Mouse (Mus musculus) embryo, embryonic 10 days (tissue): ENCODE data around the gene Angptl7.
A peak's percentile ranks its signal among the peaks of the same experiment; 100 is the strongest.

ENCODE experiments used
- DNase-seq: peaks from one replicate; pipeline ENCODE4 v3.0.0-alpha.2; 2015; ENCODE audit warnings: low spot score

Angptl7 gene

DNA sequence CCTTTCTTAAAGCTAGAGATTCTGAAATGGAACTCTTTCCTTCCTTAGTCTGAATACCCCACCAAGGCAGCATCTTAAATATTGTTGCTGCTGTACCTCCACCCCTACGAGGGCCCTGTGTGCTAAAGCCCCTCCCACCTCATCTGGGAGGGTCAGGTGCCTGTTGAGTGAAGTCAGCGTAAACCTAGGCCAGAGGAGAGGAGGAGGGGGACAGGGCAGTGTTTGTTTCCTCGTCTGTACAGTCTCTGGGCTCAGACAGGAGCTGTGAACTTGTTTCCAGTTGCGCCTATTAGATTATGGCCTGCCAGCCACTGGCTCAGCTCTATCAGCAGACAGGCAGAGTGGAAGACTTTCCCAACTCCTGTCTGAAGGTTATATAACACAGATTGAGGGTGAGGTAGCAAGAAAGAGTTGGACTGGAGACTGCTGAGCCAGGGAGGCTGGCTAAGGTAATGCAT, at the start of gene Angptl7:
Gene Angptl7, minus strand, starts transcription at position 51 of the 458 bp plus-strand sequence.
- no peak for DNase-seq

DNA sequence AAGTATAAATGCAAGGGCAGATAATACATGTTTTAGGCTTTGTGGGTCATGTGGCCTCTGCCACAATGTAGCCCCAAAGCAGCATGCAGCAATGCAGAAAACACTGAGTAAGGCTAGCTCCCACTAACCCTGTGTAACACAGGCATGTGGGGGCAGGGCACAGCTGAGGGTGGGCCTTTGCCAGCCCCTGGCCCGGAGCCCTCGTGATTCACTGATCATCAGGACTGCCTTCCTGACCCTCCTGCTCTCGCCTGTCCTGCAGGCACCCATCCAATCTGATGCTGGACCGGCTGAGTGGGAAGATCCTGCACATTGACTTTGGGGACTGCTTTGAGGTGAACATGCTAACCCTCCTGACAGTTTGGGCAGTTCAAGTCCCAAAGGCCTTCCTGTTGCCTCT, 48.8 kb upstream of the Angptl7 start:
- no peak for DNase-seq

DNA sequence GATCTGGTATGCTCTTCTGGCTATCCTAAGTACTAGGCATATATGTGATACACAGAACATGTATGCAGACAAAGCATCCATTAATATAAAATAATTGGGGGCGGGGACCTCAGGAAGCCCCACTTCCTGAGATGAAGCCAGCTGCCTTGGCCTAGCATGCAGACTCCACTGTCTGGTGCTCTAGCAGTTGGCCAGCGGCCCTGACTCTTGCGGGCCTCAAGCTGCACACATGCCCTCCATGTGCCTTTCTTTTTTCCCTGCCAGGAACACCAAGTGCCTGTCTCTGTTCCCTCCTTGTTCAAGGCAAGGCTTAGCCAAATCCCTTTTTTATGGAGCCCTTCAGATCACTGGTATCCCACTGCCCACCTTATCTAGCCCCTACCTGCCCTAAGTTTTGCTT, 35.6 kb upstream of the Angptl7 start:
- DNase-seq: no peak

DNA sequence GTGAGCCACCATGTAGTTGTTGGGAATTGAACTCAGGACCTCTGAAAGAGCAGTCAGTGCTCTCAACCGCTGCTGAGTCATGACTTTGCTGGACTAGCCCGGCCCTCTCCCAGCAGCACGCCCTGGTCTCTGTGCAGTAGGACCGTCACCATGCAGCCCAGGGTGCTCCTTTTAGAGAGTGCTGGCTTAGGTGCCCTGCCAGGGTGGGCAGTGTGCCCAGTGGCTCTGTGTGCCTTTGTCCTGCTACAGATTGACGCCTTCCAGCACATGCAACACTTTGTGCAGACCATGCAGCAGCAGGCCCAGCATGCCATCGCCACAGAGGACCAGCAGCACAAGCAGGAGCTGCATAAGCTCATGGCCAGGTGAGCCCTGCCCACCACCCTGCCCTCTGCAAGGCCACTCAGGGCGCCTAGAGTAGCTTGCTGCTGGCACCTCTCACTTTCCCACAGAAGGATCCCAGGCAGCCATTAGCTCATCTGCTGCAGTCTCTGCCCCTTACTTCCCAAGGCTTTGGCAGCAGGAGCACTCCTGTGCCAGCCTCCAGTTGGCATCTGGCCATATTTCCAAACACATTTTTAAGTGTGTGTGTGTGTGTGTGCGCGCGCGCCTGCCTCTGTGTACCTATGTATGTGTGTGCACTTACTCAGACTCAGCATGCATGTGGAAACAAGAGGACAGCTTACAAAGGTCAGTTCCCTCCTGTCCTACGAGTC, 33.5 kb upstream of the Angptl7 start:
- no peak for DNase-seq

DNA sequence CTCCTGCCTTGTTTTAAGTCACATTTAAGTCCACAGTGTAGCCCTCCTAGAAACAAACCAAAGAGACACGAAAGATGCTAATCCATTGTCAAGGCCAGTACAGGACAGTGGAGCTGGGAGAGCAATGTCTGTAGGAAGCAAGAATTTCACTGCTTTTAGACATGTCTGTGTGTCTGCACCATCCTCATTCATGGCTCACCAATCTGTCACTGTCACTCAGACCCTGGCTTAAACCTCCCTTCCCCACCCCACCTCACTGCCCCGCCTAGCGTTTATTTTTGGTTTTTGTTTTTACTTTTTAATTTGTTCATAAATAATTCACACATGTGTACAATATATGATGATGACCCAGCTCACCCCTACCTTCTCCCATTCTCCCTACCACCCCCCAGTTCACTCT, 32.3 kb upstream of the Angptl7 start:
- no peak for DNase-seq

DNA sequence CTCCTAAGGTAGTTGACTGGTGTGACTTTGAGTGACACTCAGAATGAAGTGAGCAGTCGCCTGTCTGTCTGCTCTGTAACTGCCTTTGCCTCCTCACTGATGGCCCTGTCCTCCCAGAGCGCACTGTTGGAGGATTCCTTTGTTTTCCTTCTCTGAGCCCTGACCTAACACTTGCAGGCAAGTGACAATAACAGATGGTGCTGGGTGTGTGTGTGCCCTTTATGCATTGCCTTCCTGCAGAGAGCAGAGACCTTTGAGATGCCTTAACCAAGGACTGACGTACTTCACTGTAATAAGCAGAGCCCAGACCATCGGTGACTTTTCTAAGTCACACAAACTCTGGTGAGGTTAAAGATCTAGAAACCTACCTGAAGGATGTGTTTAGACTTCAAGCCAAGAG, 31.1 kb upstream of the Angptl7 start:
- DNase-seq: peak; percentile 34

DNA sequence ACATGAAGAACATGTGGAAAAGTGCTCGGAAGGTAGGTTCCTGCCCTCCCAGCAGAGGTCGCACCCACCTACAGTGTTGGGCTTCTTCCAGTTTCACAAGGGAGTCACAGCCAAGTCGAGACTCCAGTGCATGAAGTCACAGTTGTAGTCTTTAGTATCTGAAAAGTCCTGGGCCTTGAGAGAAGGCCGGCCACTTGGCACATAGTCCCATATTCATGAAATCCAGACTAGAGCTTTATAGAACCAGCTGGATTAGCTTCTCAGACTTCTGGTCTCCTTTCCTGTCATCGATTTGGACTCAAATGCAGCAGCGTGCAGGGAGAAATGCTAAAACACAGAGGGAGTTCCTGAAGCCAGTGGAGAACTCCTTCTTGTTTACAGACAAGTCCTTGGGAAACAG, 30.5 kb upstream of the Angptl7 start:
- no peak for DNase-seq

DNA sequence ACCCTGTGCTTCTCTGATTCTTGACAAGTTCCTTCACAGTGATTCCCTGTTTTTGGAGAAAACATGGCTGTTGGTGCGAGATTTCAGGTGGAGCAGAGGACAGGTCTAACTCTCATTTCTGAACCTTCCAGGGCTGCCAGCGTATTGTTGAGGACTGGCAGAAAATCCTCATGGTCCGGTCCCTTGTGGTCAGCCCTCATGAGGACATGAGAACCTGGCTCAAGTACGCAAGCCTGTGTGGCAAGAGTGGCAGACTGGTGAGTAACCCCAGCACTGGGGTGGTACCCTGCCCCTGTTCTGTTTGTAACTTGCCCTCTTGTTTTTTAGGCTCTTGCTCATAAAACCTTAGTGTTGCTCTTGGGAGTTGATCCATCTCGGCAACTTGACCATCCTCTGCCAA, 30.1 kb upstream of the Angptl7 start:
- DNase-seq: no peak

DNA sequence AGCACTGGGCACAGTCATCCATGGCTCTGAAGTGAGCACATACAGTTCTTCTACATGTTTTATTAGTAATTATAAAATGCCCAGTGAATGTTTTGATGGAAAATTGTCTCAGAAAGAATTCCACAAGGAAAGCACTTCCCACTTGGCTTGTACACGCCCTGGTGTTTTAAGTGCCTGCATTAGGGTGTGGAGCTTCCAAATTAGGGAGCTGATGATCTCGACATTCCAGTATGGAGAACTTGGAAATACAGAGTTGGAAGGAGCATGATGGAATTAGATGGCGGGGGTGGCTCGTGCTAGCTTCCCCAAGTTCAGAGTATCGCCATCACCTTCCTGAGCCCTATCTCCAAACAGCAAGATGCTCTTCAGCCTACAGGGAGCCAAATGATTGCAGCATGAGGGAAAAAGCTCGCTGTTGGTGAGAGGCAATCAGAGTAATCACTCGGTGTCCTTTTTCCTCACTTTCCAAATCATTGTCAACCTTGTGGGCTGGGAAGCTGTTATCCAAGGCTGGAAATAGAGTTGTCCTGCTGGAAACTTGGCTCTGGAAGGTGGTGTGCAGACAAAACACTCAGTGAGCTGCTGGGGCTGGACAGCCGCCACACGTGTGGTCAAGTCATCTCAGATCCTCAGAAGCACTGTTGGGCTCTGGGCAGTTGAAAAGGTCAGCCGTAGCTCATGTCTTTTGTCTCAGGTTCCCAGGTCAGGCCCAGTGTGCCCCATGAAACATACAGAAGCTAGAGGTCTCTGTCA, 27.1 kb upstream of the Angptl7 start:
- DNase-seq: no peak

DNA sequence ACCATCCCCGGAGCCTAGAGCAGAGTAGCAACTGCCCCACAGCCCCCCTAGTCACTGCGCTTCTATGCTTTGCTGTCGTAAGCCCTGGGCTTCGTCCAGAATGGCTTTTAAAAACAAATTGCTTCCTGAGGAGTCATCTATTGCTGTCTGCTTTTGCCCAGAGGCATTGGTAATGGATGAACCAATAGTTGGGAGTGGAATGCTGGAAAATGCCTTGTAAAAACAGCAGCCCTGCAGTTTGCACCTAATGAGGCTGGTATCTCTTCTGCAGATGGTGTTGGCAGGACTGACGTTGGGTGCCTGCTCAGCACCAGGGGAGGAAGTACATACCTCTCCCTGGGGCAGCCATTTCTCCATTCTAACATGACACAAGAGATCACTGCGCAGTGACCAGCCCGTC, 23.3 kb upstream of the Angptl7 start:
- DNase-seq: no peak

DNA sequence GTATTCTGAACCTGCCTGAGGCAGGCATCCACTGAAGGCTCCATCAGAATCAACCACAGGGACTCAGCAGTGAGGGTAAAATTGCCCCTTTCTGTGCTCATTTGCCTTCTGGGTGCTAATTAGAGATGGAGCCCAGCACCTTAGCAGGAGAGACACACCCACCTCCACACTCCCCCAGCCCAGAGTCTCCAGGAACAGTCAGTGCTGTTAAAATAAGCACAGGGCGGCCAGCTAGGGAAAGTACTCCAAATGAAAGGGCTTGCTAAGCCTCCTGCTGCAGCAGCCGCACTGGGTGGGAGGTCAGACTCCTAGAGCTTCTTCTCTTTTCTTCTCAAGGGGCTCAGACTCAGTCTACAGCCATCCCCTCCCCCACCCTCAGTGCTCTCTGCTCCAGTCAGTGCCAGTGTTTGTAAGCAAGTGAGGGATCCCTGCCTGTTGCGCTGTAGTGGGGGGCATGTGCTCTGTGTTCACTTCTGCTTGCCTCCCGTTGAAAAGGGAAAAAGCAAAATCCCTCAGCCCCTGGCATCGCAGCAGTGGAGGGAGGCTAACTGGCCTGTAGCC, 18.1 kb upstream of the Angptl7 start:
- no peak for DNase-seq

DNA sequence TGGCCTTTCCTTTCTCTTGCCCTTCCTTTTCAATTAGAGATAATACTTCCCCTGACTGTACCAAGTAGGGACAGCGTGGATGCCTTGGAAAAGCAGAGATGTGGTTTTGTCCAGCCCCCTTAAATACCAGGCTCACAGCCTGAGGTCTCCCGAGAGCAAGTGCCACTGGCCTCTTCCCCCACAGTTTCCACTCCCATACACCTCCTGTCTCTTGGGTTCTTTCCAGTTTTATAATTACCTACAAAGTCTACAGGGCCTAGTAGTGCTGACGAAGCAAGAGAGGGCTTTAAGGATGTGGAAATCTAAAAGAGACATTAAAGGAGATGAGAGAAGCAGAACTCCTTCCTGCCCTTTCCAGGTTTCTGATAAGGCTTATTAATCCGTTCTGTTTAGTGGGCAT, 17.5 kb upstream of the Angptl7 start:
- DNase-seq: no peak

DNA sequence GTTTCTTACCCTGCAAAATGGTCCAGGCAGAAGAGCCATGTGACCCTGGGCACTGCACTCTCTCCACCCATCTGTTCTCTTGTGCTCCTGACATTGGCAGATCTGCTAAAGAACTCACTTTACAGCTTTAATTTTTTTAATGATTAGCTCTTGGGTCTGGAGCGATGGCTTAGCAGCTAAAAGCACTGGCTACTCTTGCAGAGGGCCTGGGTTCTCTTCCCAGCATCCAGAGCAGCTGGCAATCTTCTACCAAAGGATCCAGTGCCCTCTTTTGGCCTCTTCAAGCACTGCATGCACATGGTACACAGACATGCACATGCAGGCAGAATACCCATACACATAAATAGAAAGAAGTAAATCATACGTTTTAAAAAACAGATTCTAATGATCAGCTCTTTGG, 15.1 kb upstream of the Angptl7 start:
- no peak for DNase-seq

DNA sequence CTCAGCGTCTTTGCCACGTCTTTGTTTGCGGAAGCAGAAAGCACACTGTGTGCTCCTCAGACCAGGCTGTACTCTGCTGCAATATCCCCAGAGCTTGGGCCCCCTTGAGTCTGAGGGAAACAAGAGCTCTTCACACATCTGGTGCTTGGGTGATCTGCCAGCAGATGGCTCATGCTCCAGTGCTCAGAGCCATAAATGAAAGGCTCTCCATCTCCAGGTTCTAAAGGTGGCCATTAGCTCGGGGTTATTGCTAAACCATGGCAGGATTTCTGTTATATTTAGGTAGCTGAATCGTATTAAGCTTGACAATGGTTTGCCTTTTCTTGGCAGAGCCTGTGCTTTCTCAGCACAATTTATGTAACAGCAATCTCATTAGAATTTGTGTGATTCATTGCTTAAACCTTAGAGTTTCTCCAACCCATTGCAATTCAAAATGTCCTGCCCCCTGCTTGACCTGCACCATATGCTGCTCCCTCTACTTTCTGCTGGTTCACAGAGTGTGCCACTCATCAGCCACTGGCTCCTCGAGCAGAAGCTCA, 12.8 kb upstream of the Angptl7 start:
- DNase-seq: no peak

DNA sequence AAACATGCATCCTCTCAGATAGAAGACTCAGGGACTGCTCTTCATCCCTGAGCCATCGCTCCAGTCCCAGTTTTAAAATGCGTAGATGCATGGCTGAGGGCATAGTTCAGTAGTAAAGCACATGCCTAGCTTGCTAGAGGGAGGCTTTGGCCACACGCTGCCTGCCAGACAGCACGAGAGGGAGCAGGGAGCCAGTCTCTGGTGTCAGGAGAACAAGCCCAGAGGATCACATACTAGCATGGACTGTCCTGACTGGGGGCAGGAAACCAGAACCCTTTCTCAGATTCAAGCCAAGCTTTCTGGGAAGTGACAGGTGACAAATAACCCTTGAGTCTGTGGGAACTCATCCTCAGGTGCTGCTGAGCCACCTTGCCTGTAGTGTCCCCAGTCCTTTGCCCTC, 11.1 kb upstream of the Angptl7 start:
- DNase-seq: no peak

DNA sequence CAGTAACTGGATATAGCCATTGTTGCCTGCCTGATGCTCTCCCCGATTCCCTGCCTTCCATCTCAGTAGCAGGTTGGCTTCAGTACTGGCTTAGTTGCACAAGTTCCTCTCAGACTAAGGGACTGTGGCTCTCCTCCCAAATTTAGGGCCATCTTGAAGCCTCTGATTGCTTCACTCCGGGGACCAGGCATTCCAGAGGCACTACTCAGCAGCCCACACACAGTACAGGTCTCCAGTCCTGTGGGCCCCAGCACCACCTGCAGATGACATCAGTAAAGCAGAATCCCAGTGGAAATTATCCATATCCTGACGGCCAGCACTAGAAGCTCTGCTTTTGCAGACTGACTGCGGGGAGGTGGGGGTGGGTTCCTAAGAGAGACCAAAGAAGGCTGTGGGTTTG, 10.4 kb upstream of the Angptl7 start:
- no peak for DNase-seq

DNA sequence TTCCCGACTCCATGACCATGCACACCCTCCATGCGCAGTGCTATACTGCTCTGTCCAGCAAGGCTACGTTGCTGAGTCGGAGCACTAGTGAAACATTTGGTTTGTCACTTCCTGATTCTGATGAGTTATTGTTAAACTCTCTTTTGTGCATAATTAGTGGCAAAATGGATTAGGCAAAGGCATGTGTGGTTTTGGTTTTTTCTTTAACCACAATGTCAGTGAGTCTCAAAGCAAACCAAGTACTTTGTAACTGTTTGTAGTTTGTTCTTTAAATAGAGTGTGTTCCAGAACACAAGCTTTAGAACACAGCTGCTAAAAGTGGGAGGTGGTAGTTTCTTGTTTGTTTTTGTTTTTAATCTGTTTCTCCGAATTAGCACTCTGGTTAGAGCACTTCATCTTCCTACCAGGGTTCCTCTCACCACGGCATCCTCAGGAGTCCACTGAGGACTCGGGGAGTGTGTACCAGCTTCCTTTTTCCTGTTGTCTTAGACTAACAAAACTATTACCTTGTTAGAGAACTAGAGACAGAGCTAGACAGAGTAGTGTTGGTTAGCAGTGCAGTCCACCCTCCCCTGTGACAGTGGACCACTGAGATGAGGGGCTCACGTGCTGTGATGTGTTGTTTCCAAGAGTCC, 9.3 kb upstream of the Angptl7 start:
- no peak for DNase-seq

DNA sequence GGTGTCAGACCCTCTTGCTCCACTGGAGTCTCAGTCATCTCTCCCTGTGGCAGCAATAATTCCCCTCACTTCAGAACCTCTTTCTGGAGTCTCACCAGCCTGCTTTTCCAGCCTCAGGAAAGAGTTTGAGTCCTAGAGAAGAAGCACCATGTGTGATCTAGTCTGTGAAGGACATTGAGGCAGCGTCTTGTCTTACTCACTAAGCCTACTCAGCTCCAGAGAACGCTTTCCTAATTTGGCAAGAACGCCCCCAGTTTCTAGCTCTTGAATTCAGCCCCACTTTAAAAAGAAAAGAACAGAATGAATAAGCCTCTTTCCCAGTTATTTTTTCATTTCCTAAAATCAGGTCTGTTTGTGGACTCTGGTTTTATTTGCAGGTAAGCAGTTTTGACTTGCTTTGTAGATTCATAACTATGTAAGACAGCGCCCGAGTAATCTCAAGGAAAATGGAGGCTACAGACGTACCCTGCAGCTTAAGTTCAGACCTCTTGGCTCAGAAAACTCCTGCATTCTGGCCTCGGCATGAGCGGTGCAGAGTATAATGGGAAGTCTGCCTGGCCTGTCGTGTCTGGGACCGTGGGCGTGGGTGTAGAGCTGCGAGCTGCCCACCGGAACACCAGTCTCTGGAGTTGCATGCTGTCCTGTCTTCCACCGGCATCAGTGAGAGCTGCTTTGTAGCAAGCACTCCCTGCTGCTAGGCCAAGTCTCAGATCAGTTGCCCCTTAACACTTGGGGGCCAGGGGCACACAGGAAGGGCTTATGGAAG, 8.0 kb upstream of the Angptl7 start:
- no peak for DNase-seq

DNA sequence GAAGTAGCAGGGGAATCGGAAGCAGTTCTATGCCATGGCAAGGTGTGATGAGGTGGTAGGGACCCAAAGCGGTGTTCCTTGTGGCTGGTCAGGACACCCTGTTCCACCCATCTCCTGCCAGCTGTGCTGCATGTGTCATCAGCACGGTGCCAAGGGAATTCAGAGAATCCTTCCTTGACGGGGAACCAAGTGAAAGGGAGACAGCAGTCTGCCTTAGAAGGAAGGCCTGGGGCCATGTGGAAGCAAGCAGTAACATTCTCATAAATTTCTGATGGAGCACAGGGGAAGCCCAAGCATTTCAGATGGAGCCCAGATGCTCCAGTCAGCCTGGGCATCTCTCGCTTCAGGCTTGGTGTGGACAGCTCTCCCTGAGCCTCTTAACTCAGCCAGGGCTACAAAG, 7.3 kb upstream of the Angptl7 start:
- DNase-seq: no peak

DNA sequence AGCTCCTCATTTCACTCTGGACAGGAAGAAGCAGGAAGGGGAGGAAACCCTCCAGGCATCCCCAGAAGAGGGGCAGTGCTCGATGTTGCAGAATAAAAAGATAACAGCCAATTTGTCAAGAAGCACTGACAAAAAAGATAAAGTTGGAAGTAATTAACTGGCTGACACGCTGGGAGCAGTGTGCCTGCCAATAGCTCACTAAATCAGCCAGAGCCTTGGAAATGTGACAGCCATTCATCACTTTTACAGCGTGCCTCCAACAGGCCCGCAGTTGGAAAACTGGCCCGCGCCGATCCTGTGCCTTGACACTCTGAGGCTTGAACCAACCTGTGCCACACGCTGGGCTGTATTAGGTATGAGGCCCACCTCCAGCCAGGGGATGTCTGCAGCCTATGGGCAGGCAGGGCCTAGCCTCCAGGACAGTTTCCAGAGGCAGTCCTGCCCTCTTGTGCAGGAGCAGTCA, 4.3 kb upstream of the Angptl7 start:
- peak; percentile 42 for DNase-seq

DNA sequence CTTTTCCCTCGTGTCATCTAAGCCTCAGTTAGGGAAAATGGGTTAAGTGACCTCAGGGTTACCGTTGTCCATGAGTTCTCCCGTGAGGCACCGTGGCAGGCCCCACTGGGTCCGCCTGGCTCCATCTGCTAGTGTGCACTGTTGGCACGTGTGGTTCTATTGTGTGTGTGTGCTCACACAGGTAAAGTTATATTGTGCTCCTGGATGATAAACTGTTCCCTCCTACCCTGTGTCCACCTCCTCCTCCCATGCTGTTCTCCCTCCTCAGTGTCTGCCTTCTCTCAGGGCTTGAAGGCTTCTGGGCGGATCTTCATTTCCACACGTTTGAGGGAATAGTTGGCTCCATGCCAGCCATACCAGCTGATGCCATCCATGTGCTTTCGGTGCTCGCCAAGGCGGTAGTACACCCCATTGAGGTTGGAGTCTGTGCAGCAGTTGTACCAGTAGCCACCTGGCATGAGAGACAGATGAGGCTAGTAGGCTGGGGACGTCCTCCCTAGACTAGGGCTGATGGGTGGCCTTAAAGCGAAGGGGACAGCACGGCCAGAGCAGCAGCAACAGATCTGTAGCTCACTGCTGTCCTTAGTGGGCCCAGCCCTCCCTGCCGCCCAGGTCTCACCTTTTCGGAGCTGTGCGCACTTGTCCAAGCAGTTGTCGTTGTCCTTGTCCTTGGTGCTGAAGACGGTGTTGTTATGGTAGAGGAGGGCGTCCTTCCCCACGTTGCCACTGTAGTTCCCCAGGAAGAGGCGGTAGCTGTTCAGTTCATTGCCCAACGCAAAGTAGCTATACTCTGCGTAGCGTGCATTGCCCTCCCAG, 4.2 kb downstream of the Angptl7 start:
- peak; percentile 14 for DNase-seq
